Mouse (Mus musculus) adrenal gland, postnatal 36 days (tissue): ENCODE measurements at regions not wholly inside any gene's neighbourhood (a gene's known extent, or its start where the extent isn't known, plus 50 kb on each side); places are given as distances from the start of the nearest gene placed in this dataset.

Source experiments
- DNase-seq, 2 experiments: peaks; one replicate each; pipeline ENCODE4 v3.0.0; 2021; ENCODE audit warnings: mixed read lengths in 1 of 2

DNA sequence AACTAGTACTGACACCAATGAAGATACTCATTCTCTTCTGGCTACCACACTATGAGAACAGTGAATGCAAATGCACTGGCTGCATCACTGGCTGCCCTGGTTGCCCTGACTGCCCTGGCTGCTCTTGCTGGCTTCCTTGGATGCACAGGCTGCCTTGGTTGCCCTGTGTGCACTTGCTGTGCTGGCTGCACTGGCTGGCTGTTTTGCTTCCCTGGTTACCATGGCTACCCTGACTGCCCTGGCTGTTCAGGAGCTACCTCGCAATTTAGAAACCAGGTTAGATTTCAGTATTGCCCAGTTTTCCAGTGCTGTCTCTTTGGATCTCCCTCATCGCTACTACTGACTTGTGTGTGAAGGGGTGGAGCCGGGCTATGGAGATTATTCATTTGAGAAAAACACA, 175.7 kb downstream of the Fat4 start:
- DNase-seq: no peak

GRCm38 (mm10) chr3:39065457-39065856, 178.7 kb downstream of the Fat4 start:
- no peak for DNase-seq

DNA sequence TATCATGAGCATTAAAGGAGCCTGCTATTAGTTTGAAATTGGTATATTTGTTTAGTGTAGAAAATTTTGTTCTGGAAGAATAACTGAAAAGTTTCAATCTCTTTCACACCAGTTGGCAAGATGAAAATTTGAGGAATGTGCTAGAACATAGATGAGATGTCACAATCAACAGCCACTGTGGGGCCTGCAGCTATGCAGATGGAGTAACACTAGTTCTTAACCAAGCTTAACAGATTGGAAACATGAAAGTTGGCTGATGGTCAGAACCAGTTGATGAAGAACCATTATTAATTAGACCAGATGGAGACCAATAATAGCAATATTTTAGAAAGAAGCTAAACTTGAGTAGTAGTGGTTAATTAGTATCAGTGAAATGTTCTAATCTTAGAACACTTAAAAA, 182.3 kb downstream of the Fat4 start:
- DNase-seq: no peak

- DNase-seq: no peak
Observed at GRCm38 (mm10) chr3:39082678-39083270, 196.0 kb downstream of the Fat4 start.

- DNase-seq: no peak
Observed at GRCm38 (mm10) chr3:39088948-39089347, 202.2 kb downstream of the Fat4 start.

GRCm38 (mm10) chr3:39102324-39102723, 215.6 kb downstream of the Fat4 start:
- DNase-seq: no peak

DNA sequence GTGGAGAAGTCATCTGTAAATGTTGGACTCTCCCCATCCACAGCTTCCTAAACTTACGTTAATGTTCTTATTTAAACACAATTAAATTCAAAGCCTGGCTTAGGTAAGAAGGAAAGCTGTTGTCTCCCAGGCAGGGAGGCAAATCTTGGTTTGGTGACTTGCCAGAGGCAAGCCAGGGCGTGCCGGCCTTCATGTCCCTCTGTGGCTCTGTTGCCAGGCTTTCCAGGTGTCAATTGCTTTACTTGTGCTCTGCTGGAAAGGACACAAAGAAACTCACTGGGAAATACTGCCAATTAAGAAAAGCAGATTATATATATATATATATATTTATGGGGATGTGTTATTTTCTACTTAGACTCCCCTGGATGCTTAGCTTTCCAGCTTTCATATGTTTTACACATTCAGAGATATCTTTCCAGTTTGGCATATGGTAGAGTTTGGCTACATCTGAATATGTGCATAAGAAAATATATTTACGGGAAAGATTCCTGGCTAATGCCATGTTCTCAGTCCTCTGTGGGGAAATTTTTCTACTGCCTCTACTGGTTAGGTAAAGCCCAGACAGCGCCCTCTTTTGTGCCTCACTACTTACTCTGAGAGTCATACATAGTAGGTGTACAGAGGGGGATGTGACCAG, 223.1 kb downstream of the Fat4 start:
- no peak for DNase-seq

DNA sequence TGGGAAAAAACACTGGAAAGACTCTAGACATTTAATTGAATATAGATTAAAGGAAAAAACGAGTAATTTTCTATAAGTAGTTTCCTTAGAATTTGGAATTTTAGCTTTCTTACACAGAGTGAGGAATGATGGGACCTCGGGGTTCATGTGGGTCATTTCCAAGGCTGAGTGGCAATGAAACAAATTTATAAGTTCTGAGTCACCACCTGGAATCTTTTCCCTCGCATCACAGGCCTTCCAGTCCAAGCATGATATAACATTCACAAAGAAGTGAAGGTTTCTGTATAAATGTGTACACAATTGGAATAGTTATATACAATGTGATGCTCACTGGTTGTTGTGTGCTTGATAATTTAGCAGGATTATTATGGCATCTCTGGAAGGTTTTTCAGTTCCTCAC, 227.3 kb downstream of the Fat4 start:
- no peak for DNase-seq

DNA sequence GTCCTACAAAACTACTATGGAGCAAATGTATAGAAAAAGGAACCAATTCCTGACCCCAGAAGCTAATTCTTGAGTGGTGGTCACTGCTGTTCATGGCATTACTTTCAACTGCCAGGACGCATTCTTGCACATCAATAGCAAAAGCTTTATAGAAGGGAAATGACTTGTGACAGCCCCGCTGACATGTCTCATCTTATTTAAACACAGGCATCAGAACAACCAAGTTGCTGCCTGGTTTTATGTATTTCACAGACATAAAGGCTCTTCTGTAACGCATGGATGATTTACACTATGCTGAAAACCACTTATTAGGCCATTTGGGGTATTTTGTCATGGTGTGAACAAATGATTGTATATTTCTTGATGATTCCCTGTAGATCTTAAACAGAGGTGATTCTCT, 228.1 kb downstream of the Fat4 start:
- DNase-seq: no peak

DNA sequence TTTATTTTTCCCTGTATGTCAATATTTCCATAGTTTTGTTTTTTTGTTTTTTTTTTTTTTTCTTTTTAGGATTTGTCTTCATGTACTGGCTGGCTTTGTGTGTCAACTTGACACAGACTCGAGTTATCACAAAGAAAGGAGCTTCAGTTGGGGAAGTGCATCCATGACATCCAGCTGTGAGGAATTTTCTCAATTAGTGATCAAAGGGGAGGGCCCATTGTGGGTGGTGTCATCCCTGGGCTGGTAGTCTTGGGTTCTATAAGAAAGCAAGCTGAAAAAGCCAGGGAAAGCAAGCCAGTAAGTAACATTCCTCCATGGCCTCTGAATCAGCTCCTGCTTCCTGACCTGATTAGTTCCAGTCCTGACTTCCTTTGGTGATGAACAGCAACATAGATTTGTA, 228.7 kb downstream of the Fat4 start:
- no peak for DNase-seq

DNA sequence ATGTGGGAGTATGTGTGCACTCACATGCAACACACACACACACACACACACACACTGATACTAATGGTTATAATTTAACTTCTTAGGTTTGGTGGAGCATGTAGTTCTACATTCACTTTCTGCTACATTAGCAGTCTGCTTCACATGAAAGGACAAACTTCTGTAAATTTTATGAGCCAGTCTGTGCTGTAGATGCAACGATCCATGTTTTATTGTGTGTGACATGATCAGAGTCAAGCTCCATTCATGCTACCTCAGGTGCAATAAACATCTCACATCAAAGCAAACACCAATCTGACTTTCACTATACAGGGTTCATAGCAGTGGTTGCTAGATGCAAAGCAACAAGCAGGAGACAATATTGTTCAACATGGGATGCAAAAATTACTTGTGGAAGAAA, 235.5 kb downstream of the Fat4 start:
- no peak for DNase-seq

DNA sequence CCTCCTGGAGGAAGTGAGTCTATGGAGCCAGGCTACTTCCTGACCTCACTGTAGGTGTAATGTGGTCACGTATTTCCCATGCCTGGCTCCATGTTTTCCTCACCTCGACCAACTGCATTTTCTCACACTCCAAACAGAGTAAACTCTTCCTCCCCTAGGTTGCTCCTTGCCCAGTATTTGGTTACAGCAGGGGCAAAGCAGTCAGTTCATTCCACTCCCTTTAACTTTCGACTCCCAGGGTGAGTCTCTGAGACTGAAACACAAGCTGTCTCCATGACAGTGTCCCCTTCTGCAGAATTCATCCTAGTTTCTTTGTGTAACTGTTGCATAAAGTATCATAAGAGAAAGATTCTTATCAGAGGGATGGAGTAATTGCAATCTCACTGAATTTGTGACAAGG, 243.8 kb downstream of the Fat4 start:
- no peak for DNase-seq

- DNase-seq: no peak
Observed at GRCm38 (mm10) chr3:39165006-39165667, 278.4 kb downstream of the Fat4 start.

- DNase-seq: peak in 1 of 2 experiments; percentile 3
Observed at GRCm38 (mm10) chr3:39182646-39183045, 295.9 kb downstream of the Fat4 start.

GRCm38 (mm10) chr3:39195102-39195501, 308.4 kb downstream of the Fat4 start:
- DNase-seq: no peak

DNA sequence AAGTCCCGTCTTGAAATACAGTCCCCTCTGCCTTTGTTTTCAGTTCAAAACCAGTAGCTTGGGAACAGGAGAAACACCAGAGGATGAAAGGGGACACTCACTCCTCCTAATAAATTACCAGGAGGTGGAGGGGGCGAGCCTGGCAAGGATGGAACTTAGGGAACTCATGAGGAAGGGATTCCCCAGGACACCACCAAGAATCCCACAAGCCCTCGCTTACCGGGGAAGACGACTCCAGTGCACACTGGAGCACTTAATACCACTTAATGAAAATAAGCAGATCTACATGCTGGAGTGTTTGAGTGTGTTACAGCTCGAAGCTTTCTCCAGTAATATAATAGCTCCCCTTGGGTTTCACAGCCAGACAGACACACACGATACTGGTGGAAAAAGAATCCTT, 315.9 kb downstream of the Fat4 start:
- DNase-seq: no peak

- DNase-seq: no peak
Observed at GRCm38 (mm10) chr3:39208651-39209050, 321.9 kb downstream of the Fat4 start.

GRCm38 (mm10) chr3:39209382-39210165, 322.8 kb downstream of the Fat4 start:
- DNase-seq: no peak

- DNase-seq: no peak
Observed at GRCm38 (mm10) chr3:39211670-39212069, 324.9 kb downstream of the Fat4 start.

DNA sequence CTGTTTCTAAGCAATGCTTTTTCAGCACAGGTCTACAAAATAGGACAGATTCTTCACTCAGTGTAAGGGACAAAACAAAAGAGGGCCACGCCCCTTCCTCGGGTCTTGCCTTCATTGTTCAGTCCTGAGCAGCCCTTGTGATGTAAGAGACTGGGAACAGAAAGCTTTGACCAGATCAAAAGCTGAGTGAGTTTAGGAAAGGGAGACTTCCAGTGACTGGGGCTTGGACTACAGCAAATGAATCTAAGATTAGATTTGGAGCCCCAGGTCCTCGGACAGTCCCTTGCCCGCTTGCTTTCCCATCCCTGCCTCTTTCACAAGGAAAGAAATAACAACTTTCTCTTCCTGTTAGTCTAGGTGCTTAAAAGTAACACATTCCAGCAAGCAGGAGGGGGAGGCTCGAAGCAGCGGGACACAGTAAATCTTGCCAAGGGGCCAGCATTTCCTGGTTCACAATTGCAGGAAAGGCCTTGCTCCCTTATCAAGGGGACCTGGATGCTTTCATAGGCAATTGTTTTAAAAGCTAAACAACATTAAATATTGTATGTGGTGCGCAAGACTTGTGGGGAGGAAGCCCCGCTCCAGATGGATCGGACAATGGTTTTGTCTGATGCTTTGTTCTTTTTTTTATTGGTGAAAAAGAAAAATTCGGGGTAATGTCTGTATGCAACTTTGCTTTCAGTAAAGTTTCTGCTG, 333.4 kb downstream of the Fat4 start:
- DNase-seq: peak; percentile 8 to 55

DNA sequence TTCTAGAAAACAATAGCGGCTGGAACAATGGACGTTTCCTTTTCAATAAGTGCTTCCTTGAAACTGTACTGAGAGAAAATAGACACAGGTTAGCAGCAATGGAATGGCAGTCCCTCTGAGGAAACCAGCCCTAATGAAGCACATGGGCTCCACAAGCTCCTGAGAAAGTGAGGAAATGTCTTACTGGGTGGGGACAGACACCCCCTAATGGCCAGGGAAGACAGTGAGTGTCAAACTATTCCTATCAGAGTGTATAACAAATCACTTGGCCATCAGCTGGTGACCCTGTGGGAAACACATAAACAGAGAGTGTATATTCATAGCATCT, 333.9 kb downstream of the Fat4 start:
- peak; percentile 1 to 31 for DNase-seq

DNA sequence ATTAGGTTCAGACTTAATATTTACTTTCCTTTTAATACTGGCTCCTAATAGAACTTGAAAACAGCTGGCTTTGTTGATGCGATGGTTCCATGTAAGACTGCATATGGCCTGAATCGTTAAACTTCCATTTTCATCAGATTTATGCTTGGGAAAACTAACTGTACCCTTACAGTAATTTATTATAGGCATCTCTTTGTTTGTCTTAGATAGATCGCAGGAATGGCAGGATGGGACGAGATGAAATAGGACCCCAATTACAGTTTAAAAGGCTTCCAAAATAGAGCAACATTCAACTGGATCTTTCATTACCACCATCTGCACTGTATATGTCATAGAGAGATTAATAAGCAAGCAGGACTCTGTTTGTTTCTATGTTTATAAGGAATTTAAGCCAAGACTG, 335.3 kb downstream of the Fat4 start:
- no peak for DNase-seq

- DNase-seq: no peak
Observed at GRCm38 (mm10) chr3:39234921-39235320, 348.2 kb downstream of the Fat4 start.
